ENCODE assay signal across 8 mouse cellular contexts in genomic region chr2:22227308-22227707, GRCm38 (mm10). TPM values are rescaled to one million over a fixed set of nuclear protein-coding genes. Genes with fewer than 3 reads are reported as not detected.
A peak's percentile ranks its signal among the peaks of the same experiment; 100 is the strongest.
DNase-seq lines count a peak whose midpoint lies in the region; ATAC-seq and TF ChIP-seq lines count a peak whose summit lies in the region.
"Had no signal": no experiment of that assay in that cellular context is flagged by ENCODE, and none has a peak within 500 bp of the region (broad histone marks: within the 10 kb centered on the region; RNA-seq: fewer than 3 reads in every experiment).

Myo3a (plus strand) TSS chr2:22227503.

- no peaks in the 10 kb centered on the region for H3K4me1 ChIP-seq in intestine, postnatal 0 days (replicated peaks; ENCODE audit: control insufficient read depth, insufficient read depth, low read length)

- H3K27ac ChIP-seq in intestine, postnatal 0 days (ENCODE audit: low read depth, low read length) = no peak within 1 kb of the TSS

- H3K36me3 ChIP-seq in intestine, postnatal 0 days (ENCODE audit: control insufficient read depth, insufficient read depth) = no peaks in the 10 kb centered on the region

- WGBS in intestine, postnatal 0 days = under 1% methylated on average over 21 of the region's 21 CpGs

- DNase-seq in R1 (ENCODE audit: low read depth, low spot score) (peak; percentile 19), adipocyte (ENCODE audit: low spot score) (no peak)
- DNase-seq in embryo, embryonic 11 days = peak; percentile 14
- no peak for DNase-seq in thymus, postnatal 25 days
- no peak for DNase-seq in right cerebral cortex, postnatal 36 days (ENCODE audit: low spot score in 2 of 2)

- H3K4me3 ChIP-seq in intestine, postnatal 0 days (ENCODE audit: low read depth, low read length) = peak within 1 kb of the TSS; percentile 30
- H3K4me3 ChIP-seq: myocyte had no signal

- TF ChIP-seq CTCF in intestine, postnatal 0 days (IDR thresholded peaks at IDR 0.05; ENCODE audit: low read depth) = no peak

- H3K27me3 ChIP-seq in intestine, postnatal 0 days (replicated peaks; ENCODE audit: control insufficient read depth, insufficient read depth, low read length) = no peaks in the 10 kb centered on the region

- peak within 1 kb of the TSS; percentile 61 for H3K4me2 ChIP-seq in intestine, postnatal 0 days (replicated peaks; ENCODE audit: low read depth)

- no peak within 1 kb of the TSS for H3K9ac ChIP-seq in intestine, postnatal 0 days (ENCODE audit: low read depth, low read length)

- H3K9me3 ChIP-seq in intestine, postnatal 0 days (ENCODE audit: control insufficient read depth) = no peaks in the 10 kb centered on the region

- ATAC-seq in intestine, postnatal 0 days = peak; percentile 51; the same call in 1 of the 2 replicates
- 0 out of 2 replicates have a peak, but pooled peaks have one; percentile 52 for ATAC-seq in megakaryocyte-erythroid progenitor cell, adult 5-6 weeks (replicated peaks; ENCODE audit: low FRiP score, low TSS enrichment, poor library complexity, severe bottlenecking)

RNA-seq across cellular contexts. Expression of gene Myo3a, which starts in this region (rescaled TPM):
- polyA plus RNA-seq in intestine, postnatal 0 days (2015; fragmentation: Nextera tagmentation; extraction: Ambion mirVana) = 0.08 TPM in 1 of 2 replicates, not detected in the other
- total RNA-seq in megakaryocyte-erythroid progenitor cell, adult 5-6 weeks (2014; fragmentation: Nextera tagmentation) = not detected in 2 replicates
- total RNA-seq in megakaryocyte-erythroid progenitor cell, adult 5-6 weeks (2017) = not detected in 2 replicates
- polyA plus RNA-seq: myocyte had no signal

Comparison
In these comparisons a context has a peak if more than half of its experiments do, and no peak if none do; other contexts are left out.
1. Peak in ATAC-seq, H3K4me3 ChIP-seq and H3K4me2 ChIP-seq in intestine, postnatal 0 days; RNA of the gene not detected or under 1 TPM.
2. Peak in ATAC-seq in megakaryocyte-erythroid progenitor cell, adult 5-6 weeks; RNA of the gene not detected or under 1 TPM.
3. DNase-seq: peak in R1 (single experiment) and embryo, embryonic 11 days (single experiment); none in thymus, postnatal 25 days (single experiment), right cerebral cortex, postnatal 36 days (0 of 2) and adipocyte (single experiment).